Mouse (Mus musculus) heart, adult 2 months (tissue): ENCODE data around the gene Saa4. TPM values are rescaled to one million over a fixed set of nuclear protein-coding genes. Genes with fewer than 3 reads are reported as not detected.

Experiments
- DNase-seq, 2 experiments: peaks; one replicate each; pipeline ENCODE4 v3.0.0; 2021
- H3K27ac ChIP-seq: fragments of 200-600 bp; 2 replicates; pipeline ENCODE4 v1.8.1; 2022
- H3K27me3 ChIP-seq: fragments of 200-500 bp; 2 replicates; pipeline ENCODE4 v1.6.1; 2012; ENCODE audit warnings: mild to moderate bottlenecking, low read length, inconsistent platforms, mixed read lengths; ENCODE audit not compliant: control insufficient read depth, insufficient read depth
- H3K36me3 ChIP-seq: fragments of 200-500 bp; 2 replicates; pipeline ENCODE4 v1.6.1; 2012; ENCODE audit warnings: low read length, inconsistent platforms; ENCODE audit not compliant: control insufficient read depth, insufficient read depth
- H3K4me1 ChIP-seq: fragments of 200-500 bp; 2 replicates; pipeline ENCODE4 v1.6.1; 2011; ENCODE audit warnings: low read length; ENCODE audit not compliant: control insufficient read depth, insufficient read depth
- H3K4me3 ChIP-seq: fragments of 200-600 bp; 2 replicates; pipeline ENCODE4 v1.8.1; 2022
- H3K79me2 ChIP-seq: fragments of 200-500 bp; replicated peaks from 2 replicates; pipeline ENCODE4 v1.6.1; 2012; ENCODE audit warnings: mild to moderate bottlenecking, inconsistent platforms, low read length, moderate library complexity, mixed read lengths; ENCODE audit not compliant: control insufficient read depth, insufficient read depth
- H3K9ac ChIP-seq: fragments of 200-500 bp; 2 replicates; pipeline ENCODE4 v1.6.1; 2012; ENCODE audit warnings: low read depth, mild to moderate bottlenecking, control low read depth, inconsistent platforms, low read length, mixed read lengths
- CTCF ChIP-seq: fragments of 200-600 bp; IDR thresholded peaks from 2 replicates; pipeline ENCODE4 v1.8.1; 2022; ENCODE audit warnings: antibody characterized with exemption, mild to moderate bottlenecking, moderate library complexity
- EP300 ChIP-seq: fragments of 200-500 bp; IDR thresholded peaks from 2 replicates; pipeline ENCODE4 v1.6.1; 2011; ENCODE audit warnings: low read depth, low read length, control low read depth; ENCODE audit not compliant: insufficient read depth
- POLR2A ChIP-seq: fragments of 200-500 bp; IDR thresholded peaks from 2 replicates; pipeline ENCODE4 v1.6.1; 2011; ENCODE audit warnings: mild to moderate bottlenecking, low read depth, low read length, control low read depth; ENCODE audit not compliant: insufficient read depth
- WGBS: fragments of 180-500 bp; shearing (Covaris S2); methylation state at CpG from one replicate; pipeline ENCODE4 v1.1.7; 2018; 5-methylcytosine and 5-hydroxymethylcytosine counted together
- intact Hi-C: fragments of 180-260 bp; cut with DNase I; formaldehyde crosslinking; loops from one replicate; pipeline ENCODE4 v1.15.1; 2025
- long read RNA-seq: library from polyadenylated mRNA; stranded (forward); transcript quantifications from one replicate; pipeline ENCODE4 v2.0.0, GENCODE M21; 2021
- polyA plus RNA-seq: library from polyadenylated mRNA; depleted of rRNA; stranded (reverse); fragments of >200 nt; gene quantifications from 2 replicates; pipeline ENCODE4 v1.2.3, GENCODE M21; 2012; rRNA removed
- total RNA-seq, 2 experiments: library from RNA; stranded (reverse); gene quantifications; 2 replicates each; pipeline ENCODE4 v1.2.3; 2021

Gene Saa4
- total RNA-seq (not detected), polyA plus RNA-seq (not detected in 2 replicates)
- long read RNA-seq: 0 reads

DNA sequence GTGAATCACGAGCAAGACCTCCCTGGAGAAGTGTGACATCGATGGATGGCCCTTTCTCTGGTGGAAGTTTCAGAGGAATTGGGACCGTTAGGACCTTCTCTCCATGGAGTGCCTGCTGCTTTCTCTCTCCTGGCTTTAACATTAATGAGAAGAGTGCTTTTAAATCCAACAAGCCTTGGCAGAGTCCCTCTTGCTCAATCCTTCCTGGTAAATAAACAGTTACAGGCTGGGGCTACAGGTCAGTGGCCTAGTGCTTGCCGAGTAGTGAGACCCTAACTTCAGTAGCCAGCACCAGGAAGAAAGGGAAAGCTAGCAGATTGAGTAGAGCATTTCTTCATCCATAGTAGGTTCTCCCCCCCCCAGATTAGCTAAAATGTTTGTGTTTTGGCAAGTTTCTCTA lies at the start of gene Saa4:
Gene Saa4 (minus strand): TSS at position 146 of the 400 bp plus-strand sequence.
- Histone ChIP-seq H3K4me3 (no peak within 1 kb of the TSS), H3K79me2 (no peaks in the 10 kb centered on the region), H3K4me1 (no peaks in the 10 kb centered on the region), H3K9ac (no peak within 1 kb of the TSS), H3K27me3 (no peaks in the 10 kb centered on the region), H3K27ac (no peak within 1 kb of the TSS), H3K36me3 (no peaks in the 10 kb centered on the region)
- DNase-seq: no peak
- WGBS: 76% methylated on average over 4 of the region's 4 CpGs
- intact Hi-C loops: no loop called here
- TF ChIP-seq POLR2A: no peak
- no peak for TF ChIP-seq EP300
- TF ChIP-seq CTCF: no peak

- peak; percentile 33 to 62 for DNase-seq
- no peaks in the 10 kb centered on the region for H3K27me3 ChIP-seq
- H3K4me3 ChIP-seq: no peak overlapping the region
- H3K9ac ChIP-seq: no peak overlapping the region
- intact Hi-C loops: loop anchor here (5.0 kb wide), 1 partner anchor 58 kb away; the partner anchor contains the start of gene Saal1
- no peaks in the 10 kb centered on the region for H3K79me2 ChIP-seq
- TF ChIP-seq CTCF: peak; percentile 94
- peak; percentile 67; the same call in 1 of the 2 replicates for TF ChIP-seq EP300
- TF ChIP-seq POLR2A: no peak
- no peaks in the 10 kb centered on the region for H3K36me3 ChIP-seq
- no peaks in the 10 kb centered on the region for H3K4me1 ChIP-seq
- 57% methylated on average over 4 of the region's 4 CpGs for WGBS
- no peak overlapping the region for H3K27ac ChIP-seq
These were observed 38.3 kb upstream of the Saa4 start for GRCm38 (mm10) chr7:46770706-46771105.

DNA sequence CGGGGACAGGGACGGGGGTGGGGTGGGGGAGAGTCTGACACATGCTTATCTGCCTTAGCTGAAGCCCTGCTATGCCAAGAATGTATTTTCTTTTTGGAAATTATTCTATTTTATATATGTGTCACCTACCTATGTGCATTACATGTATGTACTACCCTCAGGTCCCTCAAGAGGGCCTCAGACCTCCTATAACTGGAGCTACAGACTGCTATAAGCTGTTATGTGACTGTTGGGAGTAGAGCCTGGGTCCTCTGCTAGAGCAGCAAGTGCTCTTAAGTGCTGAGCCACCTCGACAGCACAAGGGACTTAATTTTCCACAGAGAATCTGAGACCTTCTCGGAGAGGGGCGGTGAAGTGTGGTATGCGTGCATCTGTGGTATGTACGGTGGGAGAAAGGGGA lies 36.0 kb upstream of the Saa4 start:
- H3K9ac ChIP-seq: no peak overlapping the region
- H3K79me2 ChIP-seq: no peaks in the 10 kb centered on the region
- H3K27me3 ChIP-seq: no peaks in the 10 kb centered on the region
- TF ChIP-seq CTCF (no peak), EP300 (no peak)
- WGBS: 92% methylated on average over 7 of the region's 7 CpGs
- no peaks in the 10 kb centered on the region for H3K36me3 ChIP-seq
- no peak overlapping the region for H3K4me3 ChIP-seq
- no peak for DNase-seq
- no peaks in the 10 kb centered on the region for H3K4me1 ChIP-seq
- intact Hi-C loops: no loop called here
- H3K27ac ChIP-seq: no peak overlapping the region

GRCm38 (mm10) chr7:46767371-46767770 lies 35.0 kb upstream of the Saa4 start:
- Histone ChIP-seq H3K4me1 (no peaks in the 10 kb centered on the region), H3K36me3 (no peaks in the 10 kb centered on the region), H3K27ac (no peak overlapping the region), H3K9ac (no peak overlapping the region), H3K4me3 (no peak overlapping the region), H3K79me2 (no peaks in the 10 kb centered on the region), H3K27me3 (no peaks in the 10 kb centered on the region)
- DNase-seq: no peak
- intact Hi-C loops: no loop called here
- TF ChIP-seq CTCF (no peak), EP300 (no peak), POLR2A (no peak)

DNA sequence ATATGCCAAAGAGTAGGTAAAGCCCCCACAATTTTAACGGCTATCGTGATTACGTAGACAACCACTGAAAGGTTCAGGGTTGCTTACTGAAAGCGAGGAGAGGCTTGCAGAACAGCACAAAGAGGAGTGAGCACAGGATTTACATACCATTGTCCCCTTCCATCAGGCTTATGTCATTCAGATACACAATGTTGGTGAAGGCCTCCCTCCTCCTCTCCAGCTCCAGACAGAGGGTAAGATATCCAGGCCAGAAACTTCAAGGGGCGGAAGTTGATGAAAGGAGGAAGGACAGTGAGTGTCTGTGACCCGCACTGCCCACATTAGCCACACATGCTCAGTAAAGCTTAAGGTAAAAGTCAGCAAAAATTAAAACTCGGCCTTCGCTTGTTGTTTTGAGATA lies 32.3 kb upstream of the Saa4 start:
- DNase-seq: no peak
- intact Hi-C loops: no loop called here
- Histone ChIP-seq H3K36me3 (no peaks in the 10 kb centered on the region), H3K27ac (no peak overlapping the region), H3K4me3 (no peak overlapping the region), H3K9ac (no peak overlapping the region), H3K79me2 (no peaks in the 10 kb centered on the region), H3K4me1 (no peaks in the 10 kb centered on the region), H3K27me3 (no peaks in the 10 kb centered on the region)
- no peak for TF ChIP-seq EP300
- WGBS: 89% methylated on average over 8 of the region's 8 CpGs

DNA sequence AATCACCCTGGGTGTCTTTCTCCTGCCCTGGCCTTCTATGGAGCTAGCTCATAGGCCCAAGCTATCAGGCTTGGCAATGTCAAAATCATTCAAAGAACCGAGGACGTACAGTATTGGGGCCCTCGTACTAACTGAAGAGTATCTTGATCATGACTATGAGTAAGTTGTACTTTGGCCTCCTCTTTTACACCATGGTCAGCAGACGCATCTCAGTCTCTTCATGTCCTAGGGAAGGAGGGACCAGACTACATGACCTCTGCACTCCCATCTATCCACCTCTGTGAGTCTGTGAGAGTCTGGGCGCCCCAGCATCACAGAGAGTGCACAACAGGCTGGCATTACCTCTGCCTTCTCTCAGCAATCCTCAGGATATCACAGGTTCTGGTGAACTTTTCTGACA lies 30.2 kb upstream of the Saa4 start:
- DNase-seq: no peak
- 92% methylated on average over 5 of the region's 5 CpGs for WGBS
- Histone ChIP-seq H3K36me3 (no peaks in the 10 kb centered on the region), H3K9ac (no peak overlapping the region), H3K4me3 (no peak overlapping the region), H3K27me3 (no peaks in the 10 kb centered on the region), H3K79me2 (no peaks in the 10 kb centered on the region), H3K4me1 (no peaks in the 10 kb centered on the region), H3K27ac (no peak overlapping the region)
- intact Hi-C loops: no loop called here
- TF ChIP-seq POLR2A: no peak
- no peak for TF ChIP-seq CTCF
- TF ChIP-seq EP300: no peak
